Mouse (Mus musculus) naive thymus-derived CD4-positive, alpha-beta T cell, adult 2 months (primary cell): ENCODE results near the gene Ltbp1.
A peak's percentile ranks its signal among the peaks of the same experiment; 100 is the strongest.

Experiments
- DNase-seq: peaks from one replicate; pipeline ENCODE4 v3.0.0-alpha.2; 2011; ENCODE audit warnings: low read depth

The Ltbp1 gene

GRCm38 (mm10) chr17:75366332-75366731 lies 361.0 kb downstream of the Ltbp1 start:
- DNase-seq: no peak

GRCm38 (mm10) chr17:75367486-75368155 lies 362.3 kb downstream of the Ltbp1 start:
- no peak for DNase-seq

DNA sequence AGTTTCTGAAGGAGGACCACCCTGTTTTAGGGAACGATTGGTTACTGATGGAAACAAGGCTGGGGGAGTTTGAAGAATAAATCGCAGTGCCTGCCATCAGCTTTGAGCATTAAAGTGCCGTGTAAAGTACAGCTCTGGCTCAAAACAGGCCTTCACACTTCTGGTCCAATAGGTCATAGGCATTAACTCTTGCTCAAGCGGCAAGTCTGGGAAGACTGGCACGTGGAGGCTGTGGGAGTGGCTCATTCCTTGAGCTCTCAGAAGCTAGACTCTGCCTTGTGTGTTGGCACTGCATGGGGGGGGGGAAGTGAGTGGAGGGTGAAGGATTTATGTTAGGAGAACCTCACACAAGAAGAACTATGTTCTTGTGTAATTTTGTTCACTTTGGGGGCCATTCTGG lies 363.2 kb downstream of the Ltbp1 start:
- DNase-seq: no peak

DNA sequence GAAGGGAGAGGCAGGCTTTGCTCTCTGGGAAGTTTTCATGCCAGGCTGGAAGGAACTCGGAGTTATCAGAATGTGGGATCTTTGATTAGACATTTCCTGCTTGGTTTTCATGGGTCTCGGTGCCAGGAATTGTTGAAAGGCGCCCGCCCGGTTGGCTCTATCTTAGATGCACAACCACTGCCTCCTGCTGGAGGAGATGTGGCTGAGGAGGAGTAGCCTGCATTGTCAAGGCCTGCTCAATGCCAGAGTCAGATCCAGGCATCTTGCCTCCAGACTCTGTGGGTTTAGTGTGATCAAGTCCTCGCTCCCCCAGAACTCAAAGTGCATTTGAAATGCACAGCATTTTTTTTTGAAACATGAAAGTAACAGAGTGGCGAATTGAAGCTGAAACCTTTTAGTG lies 364.0 kb downstream of the Ltbp1 start:
- DNase-seq: no peak

DNA sequence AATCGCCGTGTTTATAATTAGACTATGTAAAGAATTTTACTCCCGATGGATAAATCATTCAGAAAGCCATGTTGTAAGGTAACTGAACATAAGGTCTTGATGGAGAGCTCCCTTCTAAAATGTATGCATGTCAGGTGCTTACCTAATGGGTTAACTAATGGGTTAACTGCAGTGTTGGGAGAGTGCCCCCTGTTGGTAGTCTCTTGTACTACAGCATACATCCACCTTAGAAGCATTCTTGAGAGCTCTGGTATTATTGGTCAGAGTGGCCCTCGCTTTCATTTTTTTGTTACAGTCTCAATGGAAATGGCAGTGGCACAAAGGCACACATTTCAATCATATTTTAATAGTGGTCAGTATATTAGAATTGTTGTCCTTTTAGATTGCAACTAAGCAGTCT lies 364.8 kb downstream of the Ltbp1 start:
- DNase-seq: peak; percentile 16

GRCm38 (mm10) chr17:75371650-75372049 lies 366.3 kb downstream of the Ltbp1 start:
- no peak for DNase-seq

DNA sequence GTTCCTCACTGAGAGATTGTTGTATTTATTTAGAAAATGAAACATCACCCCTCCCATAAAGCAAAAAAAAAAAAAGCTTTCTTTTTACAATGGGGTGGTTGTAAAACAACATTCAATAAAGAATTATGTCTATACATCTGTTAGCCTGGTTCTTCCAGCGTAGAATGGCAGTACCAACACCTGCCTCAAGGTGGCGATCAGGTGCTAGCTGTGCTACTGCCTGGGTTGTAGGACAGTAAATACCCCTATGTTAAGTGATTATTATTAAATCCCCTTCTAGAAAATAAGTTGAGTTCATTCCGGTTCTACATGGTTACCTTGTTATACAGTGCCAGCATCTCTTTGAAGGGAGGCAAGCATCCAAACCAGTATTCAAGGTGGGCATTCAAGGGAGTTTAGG lies 367.0 kb downstream of the Ltbp1 start:
- peak; percentile 18 for DNase-seq

- DNase-seq: no peak
These were observed 369.1 kb downstream of the Ltbp1 start for GRCm38 (mm10) chr17:75374287-75375024.

- no peak for DNase-seq
These were observed 373.0 kb downstream of the Ltbp1 start for GRCm38 (mm10) chr17:75378256-75378871.

DNA sequence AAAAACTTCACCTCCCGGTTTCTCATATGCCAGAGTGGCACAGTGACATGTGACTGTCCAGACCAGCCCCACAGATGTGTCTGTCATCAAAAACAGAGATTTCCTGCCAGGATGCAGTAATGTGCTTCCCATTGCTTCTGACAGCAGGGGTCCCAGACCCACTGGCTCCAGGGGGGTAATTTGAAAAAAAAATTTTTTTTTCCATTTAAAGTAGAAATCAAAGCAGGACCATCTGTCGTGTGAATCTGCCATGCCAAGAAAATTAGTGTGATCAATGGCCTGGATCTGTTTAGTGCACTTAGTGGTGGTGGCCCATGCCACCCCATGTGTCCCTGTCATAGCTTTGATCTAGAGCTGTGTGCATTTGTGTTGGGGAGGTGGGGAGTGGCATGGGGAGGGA lies 374.8 kb downstream of the Ltbp1 start:
- no peak for DNase-seq

- no peak for DNase-seq
These were observed 383.0 kb downstream of the Ltbp1 start for GRCm38 (mm10) chr17:75388402-75388801.

DNA sequence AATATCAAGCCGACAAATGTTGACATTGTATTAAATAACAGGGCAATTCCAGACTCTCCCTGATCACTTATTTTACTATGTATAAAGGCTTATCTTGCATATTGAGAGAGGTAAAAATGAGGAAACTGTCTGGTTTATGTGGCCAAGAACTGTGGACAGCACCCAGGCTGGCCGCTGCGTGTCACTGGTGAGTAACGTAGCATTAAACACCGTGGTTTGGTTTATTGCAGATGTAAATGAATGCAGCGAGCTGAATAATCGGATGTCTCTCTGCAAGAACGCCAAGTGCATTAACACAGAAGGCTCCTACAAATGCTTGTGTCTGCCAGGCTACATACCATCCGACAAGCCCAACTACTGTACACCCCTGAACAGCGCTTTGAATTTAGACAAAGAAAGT lies 384.8 kb downstream of the Ltbp1 start:
- no peak for DNase-seq

DNA sequence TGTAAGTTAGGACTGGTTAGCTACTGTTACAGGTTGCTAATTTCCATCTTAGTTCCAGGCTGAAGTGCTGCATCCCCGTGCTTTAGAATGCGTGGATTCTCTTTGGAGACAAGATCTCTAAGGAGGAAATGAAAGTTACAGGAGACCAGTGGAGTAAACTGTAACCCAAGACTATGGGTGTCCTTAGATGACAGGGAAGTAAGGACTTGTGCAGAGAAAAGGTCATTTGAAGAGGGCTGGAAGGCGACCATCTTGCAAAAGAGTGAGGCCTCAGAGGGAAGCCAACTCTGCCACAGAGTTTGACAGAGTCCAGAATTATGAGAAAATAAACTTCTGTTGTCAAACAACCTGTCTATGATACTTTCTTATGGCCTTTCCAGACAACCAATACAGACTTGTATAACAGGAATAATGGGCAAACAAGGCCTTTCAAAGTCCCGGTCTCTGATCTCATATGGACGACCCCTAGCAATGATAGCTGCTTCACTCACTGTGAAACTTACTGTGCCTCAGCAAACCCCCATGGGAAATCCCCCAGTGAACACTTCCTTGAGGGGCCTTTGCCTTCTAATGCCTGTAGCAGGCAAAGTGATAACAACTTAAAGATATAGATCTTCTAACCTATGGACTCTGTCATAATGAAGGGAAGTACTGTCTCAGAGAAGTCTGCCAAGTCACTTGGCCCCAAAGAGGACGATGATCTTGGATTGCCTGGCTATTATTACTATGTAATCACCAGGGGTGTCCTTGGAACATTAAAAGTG lies 386.2 kb downstream of the Ltbp1 start:
- DNase-seq: no peak

DNA sequence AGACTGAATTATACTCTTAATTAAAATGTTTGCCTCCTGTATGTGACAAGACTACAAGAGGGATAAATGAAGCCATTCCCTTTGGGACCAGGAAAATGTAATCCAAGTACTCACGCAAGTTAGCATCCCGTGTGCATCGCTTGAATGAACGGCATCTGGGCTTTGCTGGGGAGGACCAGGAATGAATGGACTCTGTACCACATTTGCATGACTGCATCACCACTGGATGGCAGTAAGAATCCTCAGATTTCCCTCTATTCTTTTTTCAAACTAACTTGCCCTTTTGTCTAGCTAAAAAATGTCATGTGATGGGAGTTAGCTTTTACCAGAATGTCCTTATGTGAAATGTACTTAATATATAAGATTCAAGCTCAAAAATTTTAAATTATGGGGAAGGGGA lies 401.0 kb downstream of the Ltbp1 start:
- no peak for DNase-seq

DNA sequence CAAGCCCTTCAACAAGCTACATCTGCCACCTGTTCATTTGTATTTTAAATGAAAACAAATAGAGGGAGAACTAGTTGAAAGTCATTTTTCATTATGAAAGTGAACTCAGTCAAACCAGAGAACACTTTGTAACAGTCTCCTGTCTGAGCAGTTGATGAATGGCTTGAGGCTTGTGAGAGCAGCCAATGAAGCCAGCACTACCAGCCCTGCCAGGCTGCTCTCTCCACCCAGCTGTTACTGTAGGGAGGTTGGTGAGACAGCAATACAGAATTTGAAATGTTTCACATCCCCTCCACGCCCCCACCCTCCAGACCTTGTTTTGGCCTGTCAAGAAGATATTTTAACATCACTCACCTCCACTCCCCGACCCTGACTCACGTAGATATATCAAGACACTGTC lies 411.5 kb downstream of the Ltbp1 start:
- no peak for DNase-seq

GRCm38 (mm10) chr17:75434152-75434551 lies 428.8 kb downstream of the Ltbp1 start:
- no peak for DNase-seq

DNA sequence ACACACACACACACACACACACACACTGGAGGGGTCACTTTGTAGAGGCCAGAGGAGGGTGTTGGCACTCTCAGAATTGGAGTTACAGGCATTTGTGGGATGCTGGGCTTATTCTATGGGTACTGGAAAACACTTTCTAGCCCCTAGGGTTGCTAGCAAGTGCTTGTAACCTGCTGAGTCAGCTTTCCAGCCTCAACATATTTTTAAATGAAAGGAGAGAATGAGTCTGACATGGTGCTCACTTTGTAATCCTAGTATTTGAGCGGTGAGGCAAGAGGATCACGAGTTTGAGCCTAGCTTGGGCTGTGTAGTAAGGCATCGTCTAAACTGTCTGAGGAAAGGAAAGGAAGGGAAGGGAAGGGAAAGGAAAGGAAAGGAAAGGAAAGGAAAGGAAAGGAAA lies 429.5 kb downstream of the Ltbp1 start:
- DNase-seq: no peak

DNA sequence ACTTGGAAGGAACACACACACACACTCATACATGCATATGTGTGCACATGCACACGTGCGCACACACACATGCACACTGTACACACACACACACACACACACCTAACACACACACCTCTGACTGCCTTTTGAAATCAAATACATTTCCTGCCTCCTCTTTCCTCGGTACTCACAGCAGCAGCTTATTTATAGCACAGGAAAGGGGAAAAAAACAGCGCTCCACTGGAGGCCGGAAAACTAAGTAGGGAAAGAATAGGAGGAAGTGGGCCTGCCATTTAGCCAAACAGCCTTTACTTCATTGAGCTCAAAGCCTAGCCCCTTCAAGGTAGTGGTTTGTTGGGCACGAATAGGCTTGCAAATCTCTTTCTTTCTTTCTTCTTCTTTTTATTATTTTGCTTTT lies 430.2 kb downstream of the Ltbp1 start, which contains the start of gene Rasgrp3:
Gene Rasgrp3, plus strand, starts transcription at position 298 of the 400 bp plus-strand sequence.
- DNase-seq: no peak

DNA sequence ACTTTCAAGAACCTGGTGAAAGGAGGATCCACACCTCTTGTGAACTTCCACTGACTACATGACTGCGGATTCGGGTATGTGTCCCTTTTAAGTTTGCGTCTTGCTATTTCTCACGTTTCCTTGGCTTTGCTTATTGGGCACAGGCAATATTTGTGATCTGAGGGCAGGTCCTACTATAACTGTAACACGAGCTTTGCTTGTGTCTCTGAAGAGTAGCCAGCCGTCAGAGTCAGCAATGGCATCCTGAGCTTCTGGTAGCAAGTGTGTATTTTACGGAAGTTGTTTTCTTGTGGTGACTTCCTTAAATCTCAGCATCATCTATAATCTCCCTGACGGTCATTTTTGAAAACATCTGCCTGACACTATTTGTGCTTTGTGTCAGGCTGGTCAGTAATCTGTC lies 430.7 kb downstream of the Ltbp1 start:
- DNase-seq: no peak

DNA sequence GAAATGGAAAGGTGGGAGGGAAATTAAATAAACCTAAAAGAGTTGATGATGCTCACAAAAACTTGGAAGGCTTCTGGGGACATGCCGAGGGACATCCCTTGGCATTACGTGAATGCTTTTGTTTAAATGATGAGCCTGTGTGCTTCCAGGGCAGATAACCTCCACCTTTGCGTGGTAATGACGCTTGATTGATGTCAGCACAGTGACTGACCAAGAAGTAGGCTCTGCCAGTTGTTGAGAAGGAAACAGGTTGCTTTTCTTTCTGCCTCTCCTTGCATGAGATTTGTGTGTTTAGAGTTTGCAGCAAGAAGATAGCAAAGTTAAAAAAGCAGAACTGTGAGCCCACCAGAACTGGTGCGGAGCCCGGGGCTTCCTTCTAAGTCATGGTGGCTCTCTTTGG lies 431.5 kb downstream of the Ltbp1 start:
- no peak for DNase-seq

- DNase-seq: no peak
These were observed 431.9 kb downstream of the Ltbp1 start for GRCm38 (mm10) chr17:75437239-75437750.

DNA sequence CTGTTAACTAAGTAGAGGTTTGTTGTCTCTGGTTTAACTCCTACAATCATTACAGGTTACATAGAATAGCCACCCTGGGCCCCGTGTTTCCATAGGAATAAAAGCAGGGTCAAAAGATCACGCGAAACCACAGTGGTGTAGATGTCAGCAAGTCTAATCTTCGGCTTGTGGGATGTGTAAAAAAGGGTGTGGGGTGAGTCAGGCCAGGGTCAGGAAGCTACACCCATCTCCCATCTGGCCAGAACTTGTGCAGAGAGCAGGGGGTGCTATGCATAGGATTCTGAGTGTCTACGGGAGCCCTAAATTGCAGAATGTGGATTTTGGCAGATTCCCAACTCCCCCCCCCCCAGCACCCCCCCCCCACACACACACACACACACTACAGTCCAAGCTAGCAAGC lies 432.8 kb downstream of the Ltbp1 start:
- DNase-seq: no peak
